Mouse (Mus musculus): ENCODE data around the gene Ssmem1. TPM values are rescaled to one million over a fixed set of nuclear protein-coding genes. Genes with fewer than 3 reads are reported as not detected.

Ssmem1 gene
- polyA plus RNA-seq, 1 experiment from 2014 or later: not detected

Other genes starting within 250 kb of the Ssmem1 start
- gene Ube2h, start 205.3 kb upstream of the Ssmem1 start, polyA plus RNA-seq (2014; fragmentation: Nextera tagmentation; extraction: Ambion mirVana): 50.5 and 50.8 TPM in 2 replicates
- 50.4 and 58.4 TPM in 2 replicates for gene Zc3hc1, start 118.8 kb upstream of the Ssmem1 start, polyA plus RNA-seq (2014; fragmentation: Nextera tagmentation; extraction: Ambion mirVana)
- gene Klhdc10, start 108.0 kb upstream of the Ssmem1 start, polyA plus RNA-seq (2014; fragmentation: Nextera tagmentation; extraction: Ambion mirVana): 23.1 and 24.1 TPM in 2 replicates
- gene Tmem209, start 66 bp upstream of the Ssmem1 start, polyA plus RNA-seq (2014; fragmentation: Nextera tagmentation; extraction: Ambion mirVana): 40.9 and 43.6 TPM in 2 replicates
- gene Cpa2, start 31.7 kb downstream of the Ssmem1 start, polyA plus RNA-seq (2014; fragmentation: Nextera tagmentation; extraction: Ambion mirVana): 1.8 and 206 TPM in 2 replicates
- 0.73 and 0.93 TPM in 2 replicates for gene Cpa4, start 58.5 kb downstream of the Ssmem1 start, polyA plus RNA-seq (2014; fragmentation: Nextera tagmentation; extraction: Ambion mirVana)
- 0.19 and 0.23 TPM in 2 replicates for gene Cpa5, start 101.2 kb downstream of the Ssmem1 start, polyA plus RNA-seq (2014; fragmentation: Nextera tagmentation; extraction: Ambion mirVana)
- 2.6 and 167 TPM in 2 replicates for gene Cpa1, start 129.4 kb downstream of the Ssmem1 start, polyA plus RNA-seq (2014; fragmentation: Nextera tagmentation; extraction: Ambion mirVana)
- gene Cep41, start 183.9 kb downstream of the Ssmem1 start, polyA plus RNA-seq (2014; fragmentation: Nextera tagmentation; extraction: Ambion mirVana): 10.0 and 10.3 TPM in 2 replicates
- gene Mest, start 213.7 kb downstream of the Ssmem1 start, polyA plus RNA-seq (2014; fragmentation: Nextera tagmentation; extraction: Ambion mirVana): 962 and 973 TPM in 2 replicates